Mouse (Mus musculus) stomach, embryonic 14.5 days (tissue): ENCODE measurements around the gene Rrp36. TPM values are rescaled to one million over a fixed set of nuclear protein-coding genes. Genes with fewer than 3 reads are reported as not detected.

ENCODE experiments used
- ATAC-seq: fragments of 200-750 bp; cut with Nextera tagmentation; 2 replicates; pipeline ENCODE4 v1.8.0; 2017; ENCODE audit warnings: low read depth, moderate TSS enrichment; ENCODE audit not compliant: insufficient number of reproducible peaks, insufficient read depth, low FRiP score
- H3K27ac ChIP-seq: fragments of 300-500 bp; sonication (generic); 2 replicates; pipeline ENCODE4 v1.5.1; 2014; ENCODE audit warnings: mild to moderate bottlenecking, low read length, moderate library complexity, mixed read lengths
- H3K27me3 ChIP-seq: fragments of 300-500 bp; sonication (generic); 2 replicates; pipeline ENCODE4 v1.6.1; 2014; ENCODE audit warnings: low read length, control low read depth, mixed read lengths; ENCODE audit not compliant: control insufficient read depth, insufficient read depth
- H3K36me3 ChIP-seq: fragments of 300-500 bp; sonication (generic); 2 replicates; pipeline ENCODE4 v1.6.1; 2014; ENCODE audit warnings: mild to moderate bottlenecking, control low read depth, low read length, moderate library complexity, mixed read lengths; ENCODE audit not compliant: control insufficient read depth, insufficient read depth
- H3K4me1 ChIP-seq: fragments of 300-500 bp; sonication (generic); 2 replicates; pipeline ENCODE4 v1.6.1; 2014; ENCODE audit warnings: low read length, control low read depth, mixed read lengths; ENCODE audit not compliant: control insufficient read depth, insufficient read depth
- H3K4me2 ChIP-seq: fragments of 300-500 bp; sonication (generic); replicated peaks from 2 replicates; pipeline ENCODE4 v1.6.1; 2014; ENCODE audit warnings: low read depth, low read length, control low read depth
- H3K4me3 ChIP-seq: fragments of 300-500 bp; sonication (generic); 2 replicates; pipeline ENCODE4 v1.5.1; 2014; ENCODE audit warnings: low read depth, low read length, control low read depth
- H3K9ac ChIP-seq: fragments of 300-500 bp; sonication (generic); replicated peaks from 2 replicates; pipeline ENCODE4 v1.6.1; 2014; ENCODE audit warnings: low read depth, mild to moderate bottlenecking, control low read depth, low read length, moderate library complexity, mixed read lengths
- H3K9me3 ChIP-seq: fragments of 300-500 bp; sonication (generic); 2 replicates; pipeline ENCODE4 v1.6.1; 2016; ENCODE audit warnings: low read depth, low read length, control low read depth; ENCODE audit not compliant: control insufficient read depth
- whole genome bisulfite sequencing: fragments of 180-500 bp; shearing (Covaris S2); extraction: QIAGEN DNeasy Blood & Tissue Kit; methylation state at CpG from one replicate; pipeline ENCODE4 v1.1.7; 2014; 5-methylcytosine and 5-hydroxymethylcytosine counted together
- polyA plus RNA-seq: library from polyadenylated mRNA; unstranded; fragments of >200 nt; fragmentation: Nextera tagmentation; extraction: Ambion mirVana; gene quantifications from 2 replicates; pipeline ENCODE4 v1.2.1, GENCODE M21; 2014

Gene Rrp36
- polyA plus RNA-seq, 1 experiment from 2014 or later = 53.5 TPM

DNA sequence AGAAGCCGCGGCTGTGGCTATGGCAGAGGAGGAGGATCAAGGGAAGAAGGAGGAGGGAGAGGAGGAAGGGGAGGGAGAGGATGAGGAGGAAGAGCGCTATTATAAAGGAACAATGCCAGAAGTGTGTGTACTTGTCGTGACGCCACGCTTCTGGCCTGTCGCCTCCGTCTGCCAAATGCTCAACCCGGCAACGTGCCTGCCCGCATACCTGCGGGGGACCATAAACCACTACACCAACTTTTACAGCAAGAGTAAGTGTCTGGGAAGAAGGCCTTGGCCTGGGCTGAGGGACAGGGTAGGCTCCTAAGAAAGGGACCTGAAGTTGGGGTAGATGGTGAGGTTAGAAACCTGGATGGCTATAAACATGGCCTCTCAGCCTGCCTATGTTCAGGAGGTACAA is 12.2 kb downstream of the Rrp36 start:
- no peaks in the 10 kb centered on the region for H3K9me3 ChIP-seq
- no peak for ATAC-seq
- H3K36me3 ChIP-seq = peaks cover 79% of the 10 kb centered on the region
- no peaks in the 10 kb centered on the region for H3K27me3 ChIP-seq
- 95% methylated on average over 12 of the region's 12 CpGs for WGBS
- H3K4me2 ChIP-seq = no peak overlapping the region
- H3K27ac ChIP-seq = no peak overlapping the region
- H3K4me3 ChIP-seq = no peak overlapping the region
- no peak overlapping the region for H3K9ac ChIP-seq
- no peaks in the 10 kb centered on the region for H3K4me1 ChIP-seq

DNA sequence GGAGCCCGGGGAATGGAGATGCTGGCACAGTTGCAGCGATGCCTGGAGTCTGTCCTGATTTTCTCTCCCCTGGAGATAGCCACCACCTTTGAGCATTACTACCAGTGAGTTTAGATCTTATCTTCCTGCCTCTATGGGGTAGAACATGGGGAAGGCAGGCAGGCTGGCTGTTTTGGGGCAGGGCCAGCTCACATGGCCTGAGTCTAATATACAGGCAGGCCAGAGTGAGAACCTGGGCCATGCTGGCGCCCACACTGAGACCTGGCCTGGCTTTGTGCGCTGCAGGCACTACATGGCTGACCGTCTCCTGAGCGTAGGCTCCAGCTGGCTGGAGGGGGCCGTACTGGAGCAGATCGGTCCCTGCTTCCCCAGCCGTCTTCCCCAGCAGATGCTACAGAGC is 12.8 kb downstream of the Rrp36 start:
- 96% methylated on average over 9 of the region's 9 CpGs for WGBS
- no peak overlapping the region for H3K27ac ChIP-seq
- peaks cover 85% of the 10 kb centered on the region for H3K36me3 ChIP-seq

DNA sequence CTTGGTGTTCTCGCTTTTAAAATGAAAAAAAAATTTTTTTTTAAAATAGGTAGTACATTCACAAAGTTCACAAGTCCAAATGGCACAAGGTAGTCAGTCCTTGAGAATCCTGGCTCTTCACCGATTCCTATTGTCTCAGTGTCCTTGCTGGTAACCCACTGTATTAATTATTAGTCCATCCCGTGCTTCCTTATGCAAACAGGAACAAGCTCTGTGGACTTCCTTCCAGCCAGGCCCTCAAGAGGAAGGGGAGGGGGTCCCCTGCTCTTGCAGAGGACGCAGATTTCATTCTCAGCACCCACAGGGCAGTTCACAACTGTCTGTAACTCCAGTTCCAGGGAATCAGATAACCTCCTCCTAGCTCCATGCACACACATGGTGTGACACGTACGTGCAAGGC is 18.1 kb downstream of the Rrp36 start:
- Histone ChIP-seq H3K4me2 (no peak overlapping the region), H3K9me3 (no peaks in the 10 kb centered on the region), H3K4me1 (peaks cover 18% of the 10 kb centered on the region), H3K9ac (no peak overlapping the region), H3K36me3 (peaks cover 87% of the 10 kb centered on the region), H3K4me3 (no peak overlapping the region), H3K27ac (no peak overlapping the region), H3K27me3 (no peaks in the 10 kb centered on the region)
- ATAC-seq = no peak
- WGBS = 74% methylated on average over 6 of the region's 6 CpGs

More for the DNA sequence above, 12.8 kb downstream of the Rrp36 start:
- H3K4me1 ChIP-seq = no peaks in the 10 kb centered on the region
- no peaks in the 10 kb centered on the region for H3K9me3 ChIP-seq
- H3K4me2 ChIP-seq = no peak overlapping the region
- no peak for ATAC-seq
- no peak overlapping the region for H3K4me3 ChIP-seq
- H3K9ac ChIP-seq = no peak overlapping the region
- no peaks in the 10 kb centered on the region for H3K27me3 ChIP-seq

DNA sequence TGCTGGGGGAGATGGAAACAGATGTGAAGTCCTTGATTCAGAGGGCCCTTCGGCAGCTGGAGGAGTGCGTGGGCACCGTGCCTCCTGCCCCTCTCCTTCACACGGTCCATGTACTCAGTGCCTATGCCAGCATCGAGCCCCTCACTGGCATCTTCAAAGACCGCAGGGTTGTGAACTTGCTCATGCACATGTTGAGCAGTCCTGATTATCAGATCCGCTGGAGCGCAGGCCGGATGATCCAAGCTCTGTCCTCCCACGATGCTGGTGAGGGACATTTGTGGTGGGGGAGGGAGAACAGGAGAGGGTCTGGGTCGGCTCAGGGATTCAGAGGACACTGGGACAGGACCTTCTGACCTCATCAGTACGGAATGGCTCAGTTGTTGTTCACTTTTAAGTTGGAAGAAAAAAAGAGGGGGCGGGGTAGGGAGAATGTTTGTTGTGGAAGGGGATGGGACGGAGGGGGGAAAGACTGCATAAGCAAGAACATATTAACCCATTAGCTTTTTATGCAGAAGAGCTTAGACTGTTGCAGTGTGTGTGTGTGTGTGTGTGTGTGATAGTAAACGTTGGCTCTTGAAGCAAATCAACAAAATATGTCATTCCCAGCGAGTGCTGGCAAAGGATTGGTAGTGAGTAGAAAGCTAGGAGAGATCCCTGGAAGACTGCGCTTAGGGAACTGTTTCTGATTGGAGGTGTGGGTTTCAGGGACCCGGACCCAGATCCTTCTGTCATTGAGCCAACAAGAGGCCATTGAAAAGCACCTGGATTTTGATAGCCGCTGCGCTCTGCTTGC is 22.2 kb downstream of the Rrp36 start:
- Histone ChIP-seq H3K4me1 (peaks cover 28% of the 10 kb centered on the region), H3K4me2 (peak overlapping the region; percentile 75), H3K4me3 (peak overlapping the region; percentile 83), H3K9me3 (no peaks in the 10 kb centered on the region), H3K36me3 (peaks cover 54% of the 10 kb centered on the region), H3K27me3 (no peaks in the 10 kb centered on the region), H3K27ac (no peak overlapping the region), H3K9ac (peak overlapping the region; percentile 86)
- ATAC-seq = no peak
- WGBS = 70% methylated on average over 20 of the region's 20 CpGs

DNA sequence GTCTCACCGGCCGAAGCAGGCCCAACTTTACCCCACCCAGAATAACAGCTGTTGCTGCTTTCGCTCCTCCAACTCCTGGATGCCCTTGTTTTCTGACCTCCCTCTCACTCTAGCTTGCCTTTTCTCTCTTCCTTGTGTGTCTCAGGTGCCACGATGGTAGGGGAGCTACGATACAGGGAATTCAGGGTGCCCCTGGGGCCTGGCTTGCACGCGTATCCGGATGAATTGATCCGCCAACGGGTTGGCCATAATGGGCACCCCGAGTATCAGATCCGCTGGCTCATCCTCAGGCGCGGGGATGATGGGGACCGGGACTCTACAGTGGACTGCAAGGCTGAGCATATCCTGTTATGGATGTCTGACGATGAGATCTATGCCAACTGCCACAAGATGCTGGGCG is 22.9 kb downstream of the Rrp36 start:
- H3K27ac ChIP-seq = peak overlapping the region; percentile 86
- peak overlapping the region; percentile 86 for H3K9ac ChIP-seq
- H3K9me3 ChIP-seq = no peaks in the 10 kb centered on the region
- H3K4me2 ChIP-seq = peak overlapping the region; percentile 75
- H3K36me3 ChIP-seq = peaks cover 48% of the 10 kb centered on the region
- H3K4me3 ChIP-seq = peak overlapping the region; percentile 83
- H3K27me3 ChIP-seq = no peaks in the 10 kb centered on the region
- peaks cover 33% of the 10 kb centered on the region for H3K4me1 ChIP-seq
- no peak for ATAC-seq
- WGBS = 72% methylated on average over 17 of the region's 17 CpGs

DNA sequence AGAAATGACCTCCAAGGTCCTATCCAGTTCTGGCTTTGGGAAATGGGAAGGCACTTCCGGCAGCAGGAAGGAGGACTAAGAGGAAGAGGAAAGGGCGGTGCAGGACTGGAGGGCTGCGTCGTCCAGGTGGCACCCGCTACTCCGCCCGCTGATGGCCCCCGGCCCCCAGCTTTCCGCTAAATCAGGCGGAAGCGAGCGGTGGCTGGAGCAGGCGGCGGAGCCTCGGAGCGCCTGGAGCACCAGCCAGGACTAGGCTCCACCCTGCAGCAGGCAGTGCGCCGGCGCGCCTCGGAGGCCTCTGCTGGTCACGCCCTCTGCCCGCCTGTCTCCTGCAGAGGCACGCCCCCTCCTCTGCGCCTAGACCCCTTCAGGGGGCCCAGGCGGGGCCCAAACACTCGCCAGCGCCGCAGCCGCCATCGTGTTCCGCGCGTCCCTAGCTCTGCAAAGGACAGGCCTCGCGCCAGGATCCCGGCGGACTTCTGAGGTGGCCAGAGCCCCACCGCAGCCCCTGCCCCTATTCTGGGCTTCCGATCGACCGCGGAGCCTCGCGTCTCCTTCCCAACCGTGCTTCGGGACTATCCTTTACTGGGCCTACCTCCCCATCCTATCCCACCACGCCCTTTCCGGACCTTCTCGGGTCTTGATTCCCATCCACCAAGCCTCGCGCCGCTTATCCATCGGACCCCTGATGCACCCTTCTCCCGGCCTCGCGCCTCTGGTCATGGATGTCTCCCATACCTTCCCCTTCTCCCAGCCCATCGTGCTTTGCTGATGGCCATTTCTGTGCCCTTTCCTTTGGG is 23.7 kb downstream of the Rrp36 start, which contains the start of gene Cul7:
TSS of gene Cul7 (plus strand) at position 106 of the 800 bp plus-strand sequence.
- WGBS = under 1% methylated on average over 54 of the region's 58 CpGs
- peaks cover 33% of the 10 kb centered on the region for H3K4me1 ChIP-seq

DNA sequence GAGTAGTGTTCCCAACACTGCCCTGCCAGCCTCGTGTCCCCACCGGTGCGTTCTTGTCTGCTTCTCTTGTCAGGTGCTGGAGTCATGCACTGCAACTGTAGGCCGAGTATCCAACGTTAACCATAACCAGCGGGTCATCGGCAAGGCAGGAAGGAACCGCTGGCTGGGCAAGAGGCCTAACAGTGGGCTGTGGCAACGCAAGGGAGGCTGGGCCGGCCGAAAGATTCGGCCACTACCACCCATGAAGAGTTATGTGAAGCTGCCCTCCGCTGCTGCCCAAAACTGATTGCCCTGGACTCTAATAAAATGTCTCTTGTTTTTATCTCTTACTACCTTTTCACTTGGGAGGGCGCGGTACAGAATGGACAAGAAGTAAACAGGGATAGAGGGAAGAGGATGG is 24.3 kb downstream of the Rrp36 start:
- peak overlapping the region; percentile 86; the same call in 1 of the 2 replicates for H3K9ac ChIP-seq
- peaks cover 36% of the 10 kb centered on the region for H3K36me3 ChIP-seq
- H3K4me1 ChIP-seq = peaks cover 37% of the 10 kb centered on the region
- ATAC-seq = no peak
- no peaks in the 10 kb centered on the region for H3K9me3 ChIP-seq
- H3K27ac ChIP-seq = peak overlapping the region; percentile 86
- peak overlapping the region; percentile 83 for H3K4me3 ChIP-seq
- H3K27me3 ChIP-seq = no peaks in the 10 kb centered on the region
- WGBS = 26% methylated on average over 15 of the region's 15 CpGs
- H3K4me2 ChIP-seq = peak overlapping the region; percentile 75

More for the DNA sequence above, 23.7 kb downstream of the Rrp36 start, which contains the start of gene Cul7:
- Histone ChIP-seq H3K27me3 (no peaks in the 10 kb centered on the region), H3K27ac (peak within 1 kb of the TSS; percentile 86), H3K9me3 (no peaks in the 10 kb centered on the region), H3K4me3 (peak within 1 kb of the TSS; percentile 83), H3K9ac (peak within 1 kb of the TSS; percentile 86), H3K4me2 (peak within 1 kb of the TSS; percentile 75), H3K36me3 (peaks cover 39% of the 10 kb centered on the region)
- ATAC-seq = peak; percentile 94

DNA sequence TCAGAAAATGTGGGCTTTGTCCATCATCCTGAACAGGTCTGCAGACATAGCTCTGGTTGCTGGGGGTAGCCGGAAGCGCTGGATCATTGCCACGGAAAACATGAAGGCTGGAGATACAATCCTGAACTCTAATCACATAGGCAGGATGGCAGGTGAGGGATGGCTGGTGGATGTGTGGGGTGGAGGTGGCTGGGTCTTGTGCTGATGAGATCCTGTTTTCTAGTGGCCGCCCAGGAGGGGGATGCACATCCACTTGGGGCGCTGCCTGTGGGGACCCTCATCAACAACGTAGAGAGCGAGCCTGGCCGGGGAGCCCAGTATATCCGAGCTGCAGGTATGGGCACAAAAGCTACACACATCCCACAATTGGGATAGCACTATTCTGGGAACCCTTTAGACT is 25.7 kb downstream of the Rrp36 start:
- Histone ChIP-seq H3K27me3 (no peaks in the 10 kb centered on the region), H3K4me1 (peaks cover 44% of the 10 kb centered on the region), H3K4me3 (no peak overlapping the region), H3K36me3 (peaks cover 23% of the 10 kb centered on the region), H3K27ac (no peak overlapping the region), H3K9me3 (no peaks in the 10 kb centered on the region), H3K9ac (no peak overlapping the region), H3K4me2 (no peak overlapping the region)
- WGBS = 91% methylated on average over 9 of the region's 9 CpGs
- ATAC-seq = no peak
